Mouse (Mus musculus) bone marrow, adult 2 months (tissue): ENCODE results near the gene Slc3a1.

Source experiments
- CTCF ChIP-seq: fragments of 200-500 bp; IDR thresholded peaks from 2 replicates; pipeline ENCODE4 v1.5.1; 2011; ENCODE audit warnings: low read length, control low read depth; ENCODE audit not compliant: control insufficient read depth, insufficient read depth
- POLR2A ChIP-seq: fragments of 200-500 bp; IDR thresholded peaks from 2 replicates; pipeline ENCODE4 v1.6.1; 2011; ENCODE audit warnings: low read depth, mild to moderate bottlenecking, control low read depth, low read length, borderline replicate concordance; ENCODE audit not compliant: control insufficient read depth

DNA sequence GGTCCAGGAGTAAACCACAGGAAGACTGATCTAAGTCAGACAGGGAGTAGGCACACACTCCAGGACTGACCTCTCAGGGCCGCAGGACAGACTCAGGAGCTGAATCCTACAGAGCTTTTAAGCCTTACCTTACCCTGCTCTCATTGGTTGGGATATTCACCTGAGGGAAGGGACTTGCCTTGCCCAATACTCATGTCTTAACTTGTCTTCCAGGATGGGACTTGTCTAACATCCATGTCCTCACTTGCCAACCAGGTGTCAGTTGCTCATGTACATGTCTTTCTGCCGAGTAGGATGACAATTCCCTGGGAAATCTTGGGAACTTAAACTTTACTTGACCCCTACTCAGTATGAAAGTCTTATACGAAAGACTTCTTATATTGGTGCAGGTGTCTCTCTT is 72.1 kb downstream of the Slc3a1 start:
- TF ChIP-seq CTCF (no peak), POLR2A (no peak)
